12 mouse cellular contexts compared by ENCODE assay signal in genomic region chr4:101654788-101655414, GRCm38 (mm10). TPM values are rescaled to one million over a fixed set of nuclear protein-coding genes. Genes with fewer than 3 reads are reported as not detected.
A peak's percentile ranks its signal among the peaks of the same experiment; 100 is the strongest.
DNase-seq lines count a peak whose midpoint lies in the region; ATAC-seq lines count a peak whose summit lies in the region.
"Had no signal": no experiment of that assay in that cellular context is flagged by ENCODE, and none has a peak within 500 bp of the region (broad histone marks: within the 10 kb centered on the region; RNA-seq: fewer than 3 reads in every experiment).

No protein-coding gene starts in this region.

- H3K9ac ChIP-seq in embryonic facial prominence, embryonic 12.5 days = no peak overlapping the region

- H3K4me2 ChIP-seq in embryonic facial prominence, embryonic 12.5 days (replicated peaks) = no peak overlapping the region

- H3K9me3 ChIP-seq in embryonic facial prominence, embryonic 12.5 days = no peaks in the 10 kb centered on the region
- H3K9me3 ChIP-seq in embryonic facial prominence, embryonic 10.5 days = no peaks in the 10 kb centered on the region
- no peaks in the 10 kb centered on the region for H3K9me3 ChIP-seq in limb, embryonic 10.5 days (replicated peaks)

- H3K27ac ChIP-seq in embryonic facial prominence, embryonic 12.5 days = peak overlapping the region; percentile 74; the same call in 1 of the 2 replicates
- no peak overlapping the region for H3K27ac ChIP-seq in embryonic facial prominence, embryonic 10.5 days (replicated peaks)
- H3K27ac ChIP-seq in limb, embryonic 10.5 days = peak overlapping the region; percentile 47; the same call in 1 of the 2 replicates

- DNase-seq in embryonic facial prominence, embryonic 10.5 days (ENCODE audit: low spot score) = no peak
- peak; percentile 65 for DNase-seq in layer of hippocampus, adult 9-11 months
- DNase-seq in layer of hippocampus, postnatal 10 days (ENCODE audit: low spot score in 2 of 2) = no peak
- DNase-seq in limb, embryonic 10.5 days (ENCODE audit: low spot score) = no peak
- DNase-seq in ovary, postnatal 14 days (ENCODE audit: low spot score) = no peak
- no peak for DNase-seq in left cerebral cortex, adult 9 months (ENCODE audit: low spot score in 2 of 2)
- DNase-seq: gastrocnemius, postnatal 36 days; kidney, adult 18-20 months; thymus, adult 18-20 months had no signal

- 71% methylated on average over 4 of the region's 4 CpGs for WGBS in embryonic facial prominence, embryonic 12.5 days
- 79% methylated on average over 4 of the region's 4 CpGs for WGBS in embryonic facial prominence, embryonic 10.5 days
- WGBS in limb, embryonic 10.5 days = 81% methylated on average over 4 of the region's 4 CpGs

- no peak for ATAC-seq in embryonic facial prominence, embryonic 12.5 days (ENCODE audit: insufficient number of reproducible peaks, insufficient read depth, low FRiP score, low TSS enrichment)
- peak; percentile 79 for ATAC-seq in megakaryocyte progenitor cell, adult 5-6 weeks (replicated peaks; ENCODE audit: poor library complexity)
- ATAC-seq: forebrain, embryonic 14.5 days had no signal

- H3K4me3 ChIP-seq in embryonic facial prominence, embryonic 12.5 days = no peak overlapping the region
- H3K4me3 ChIP-seq in embryonic facial prominence, embryonic 10.5 days = no peak overlapping the region
- H3K4me3 ChIP-seq in limb, embryonic 10.5 days = no peak overlapping the region

- peaks cover 21% of the 10 kb centered on the region for H3K4me1 ChIP-seq in embryonic facial prominence, embryonic 12.5 days
- peaks cover 28% of the 10 kb centered on the region for H3K4me1 ChIP-seq in embryonic facial prominence, embryonic 10.5 days
- peaks cover 26% of the 10 kb centered on the region for H3K4me1 ChIP-seq in limb, embryonic 10.5 days

- H3K36me3 ChIP-seq in embryonic facial prominence, embryonic 12.5 days = peaks cover 14% of the 10 kb centered on the region
- H3K36me3 ChIP-seq in embryonic facial prominence, embryonic 10.5 days (replicated peaks) = peaks cover 28% of the 10 kb centered on the region
- H3K36me3 ChIP-seq in limb, embryonic 10.5 days = peaks cover 37% of the 10 kb centered on the region

- no peaks in the 10 kb centered on the region for H3K27me3 ChIP-seq in embryonic facial prominence, embryonic 12.5 days
- H3K27me3 ChIP-seq in embryonic facial prominence, embryonic 10.5 days (replicated peaks; ENCODE audit: low read depth, poor library complexity, severe bottlenecking) = no peaks in the 10 kb centered on the region
- H3K27me3 ChIP-seq in limb, embryonic 10.5 days (ENCODE audit: low read depth, poor library complexity, severe bottlenecking) = no peaks in the 10 kb centered on the region

RNA-seq across cellular contexts. Expression of gene Leprot, which starts 7.4 kb away (rescaled TPM):
- 78.9 and 82.9 TPM in 2 replicates for polyA plus RNA-seq in embryonic facial prominence, embryonic 12.5 days (2016; fragmentation: Nextera tagmentation; extraction: Ambion mirVana)
- polyA plus RNA-seq in embryonic facial prominence, embryonic 10.5 days (2016; fragmentation: Nextera tagmentation; extraction: Ambion mirVana) = 59.8 and 67.7 TPM in 2 replicates
- total RNA-seq in layer of hippocampus, postnatal 10 days (2021) = 10 to 100 TPM; 28.3 to 34.7 TPM
- polyA plus RNA-seq in limb, embryonic 10.5 days (2016; fragmentation: Nextera tagmentation; extraction: Ambion mirVana) = 54.6 and 64.8 TPM in 2 replicates
- total RNA-seq in megakaryocyte progenitor cell, adult 5-6 weeks (2015) = 35.8 and 37.3 TPM in 2 replicates
- 47.9 and 60.3 TPM in 2 replicates for total RNA-seq in megakaryocyte progenitor cell, adult 5-6 weeks (2017)
